Mouse (Mus musculus): ENCODE results near the gene P4ha3. TPM values are rescaled to one million over a fixed set of nuclear protein-coding genes. Genes with fewer than 3 reads are reported as not detected.

The P4ha3 gene
- polyA plus RNA-seq, 1 experiment = 0.11 TPM

Other genes with a start within 250 kb of the P4ha3 start
- 7.8 and 8.5 TPM in 2 replicates for gene Pold3, start 164.0 kb upstream of the P4ha3 start, polyA plus RNA-seq (2012; rRNA removed)
- gene Lipt2, start 126.2 kb upstream of the P4ha3 start, polyA plus RNA-seq (2012; rRNA removed) = 10.8 and 11.2 TPM in 2 replicates
- 14.9 and 15.5 TPM in 2 replicates for gene Kcne3, start 109.0 kb upstream of the P4ha3 start, polyA plus RNA-seq (2012; rRNA removed)
- gene Pgm2l1, start 58.1 kb upstream of the P4ha3 start, polyA plus RNA-seq (2012; rRNA removed) = 2.8 and 4.9 TPM in 2 replicates
- gene C2cd3, start 86.7 kb downstream of the P4ha3 start, polyA plus RNA-seq (2012; rRNA removed) = 18.4 and 20.1 TPM in 2 replicates
- gene Ppme1, start 86.8 kb downstream of the P4ha3 start, polyA plus RNA-seq (2012; rRNA removed) = 89.1 and 95.3 TPM in 2 replicates
- gene Ucp3, start 187.5 kb downstream of the P4ha3 start, polyA plus RNA-seq (2012; rRNA removed) = 8.5 and 11.9 TPM in 2 replicates
- 511 and 529 TPM in 2 replicates for gene Ucp2, start 207.8 kb downstream of the P4ha3 start, polyA plus RNA-seq (2012; rRNA removed)
- 4.1 and 5.7 TPM in 2 replicates for gene Dnajb13, start 229.4 kb downstream of the P4ha3 start, polyA plus RNA-seq (2012; rRNA removed)

Measured in gonadal fat pad, adult 2 months (tissue).